Mouse (Mus musculus): ENCODE results near the gene Ston1.

The Ston1 gene

GRCm38 (mm10) chr17:88670800-88671199 is 73.3 kb downstream of the Ston1 start:
- no peak for TF ChIP-seq GATA4 (IDR thresholded peaks at IDR 0.05; ENCODE audit: insufficient replicate concordance, low read length)

- TF ChIP-seq GATA4 (IDR thresholded peaks at IDR 0.05; ENCODE audit: insufficient replicate concordance, low read length): no peak
Measured at GRCm38 (mm10) chr17:88675310-88676309, 78.1 kb downstream of the Ston1 start.

- no peak for TF ChIP-seq GATA4 (IDR thresholded peaks at IDR 0.05; ENCODE audit: insufficient replicate concordance, low read length)
Measured at GRCm38 (mm10) chr17:88688226-88688625, 90.7 kb downstream of the Ston1 start.

- no peak for TF ChIP-seq GATA4 (IDR thresholded peaks at IDR 0.05; ENCODE audit: insufficient replicate concordance, low read length)
Measured at GRCm38 (mm10) chr17:88696656-88697333, 99.3 kb downstream of the Ston1 start.

- no peak for TF ChIP-seq GATA4 (IDR thresholded peaks at IDR 0.05; ENCODE audit: insufficient replicate concordance, low read length)
Measured at GRCm38 (mm10) chr17:88700901-88701300, 103.4 kb downstream of the Ston1 start.

GRCm38 (mm10) chr17:88702345-88702744 is 104.9 kb downstream of the Ston1 start:
- no peak for TF ChIP-seq GATA4 (IDR thresholded peaks at IDR 0.05; ENCODE audit: insufficient replicate concordance, low read length)

- TF ChIP-seq GATA4 (IDR thresholded peaks at IDR 0.05; ENCODE audit: insufficient replicate concordance, low read length): no peak
Measured at GRCm38 (mm10) chr17:88703112-88703511, 105.6 kb downstream of the Ston1 start.

GRCm38 (mm10) chr17:88706231-88706649 is 108.8 kb downstream of the Ston1 start:
- no peak for TF ChIP-seq GATA4 (IDR thresholded peaks at IDR 0.05; ENCODE audit: insufficient replicate concordance, low read length)

All from liver, adult (tissue).